8 mouse cellular contexts compared by ENCODE assay signal in the genomic region with DNA sequence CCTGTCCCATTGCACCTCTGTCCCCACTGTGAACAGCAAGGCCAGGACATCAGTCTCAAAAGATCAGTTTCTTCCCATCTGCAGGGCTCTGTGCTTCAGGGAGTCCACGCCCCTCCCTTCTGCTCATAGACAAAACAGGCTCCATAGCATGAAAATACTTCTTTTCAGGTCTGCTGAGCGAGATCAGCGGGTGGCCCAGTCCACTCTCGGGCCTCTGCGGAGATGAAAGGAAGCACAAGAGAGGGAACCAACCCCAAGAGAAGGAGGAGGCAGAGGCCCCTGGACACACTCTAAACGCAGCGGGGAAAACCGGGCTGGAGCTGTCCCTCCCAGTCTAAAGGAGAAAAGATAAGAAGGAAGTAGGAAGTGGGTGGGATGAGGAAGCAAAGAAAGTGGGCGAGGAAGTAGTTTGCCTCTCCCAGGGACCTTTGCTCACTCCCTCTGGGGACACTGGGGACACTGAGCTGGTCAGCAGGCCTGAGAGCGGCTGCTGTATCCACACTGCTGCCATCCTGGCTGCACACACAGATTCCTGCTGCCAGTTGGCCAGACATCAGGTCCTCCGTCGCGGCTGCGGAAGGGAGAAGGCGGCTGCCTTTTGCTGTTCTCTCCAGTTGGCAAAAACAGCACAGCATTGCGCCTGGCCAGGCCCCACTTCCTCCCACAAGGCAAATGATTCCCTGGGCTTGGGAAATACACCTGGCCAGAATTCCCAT.
DNase-seq lines count a peak whose midpoint lies in the region; ATAC-seq lines count a peak whose summit lies in the region.

No protein-coding gene starts in this region.

- peak; percentile 17 for DNase-seq in NIH3T3 (ENCODE audit: low read depth)
- DNase-seq in embryo, embryonic 10 days (ENCODE audit: low spot score) = peak; percentile 71
- peak; percentile 87 for DNase-seq in gastrocnemius, postnatal 14 days
- DNase-seq in layer of hippocampus, postnatal 36 days = peak; percentile 81 to 88
- DNase-seq in right cerebral cortex, adult 18-20 months = peak; percentile 86
- DNase-seq in thymus, postnatal 10 days (ENCODE audit: low spot score in 2 of 2) = no peak

- H3K9ac ChIP-seq in hindbrain, embryonic 15.5 days = 0 out of 2 replicates have a peak overlapping the region, but pooled peaks have one; percentile 6
- peak overlapping the region; percentile 48 for H3K9ac ChIP-seq in lung, embryonic 16.5 days (ENCODE audit: low read length)

- no peak overlapping the region for H3K4me3 ChIP-seq in hindbrain, embryonic 15.5 days
- no peak overlapping the region; the same call in 1 of the 2 replicates for H3K4me3 ChIP-seq in lung, embryonic 16.5 days (ENCODE audit: low read length)

- H3K36me3 ChIP-seq in hindbrain, embryonic 15.5 days = no peaks in the 10 kb centered on the region
- H3K36me3 ChIP-seq in lung, embryonic 16.5 days (ENCODE audit: control insufficient read depth, insufficient read depth, low read length) = no peaks in the 10 kb centered on the region

- peak overlapping the region; percentile 61 for H3K27ac ChIP-seq in hindbrain, embryonic 15.5 days (replicated peaks)
- peak overlapping the region; percentile 50 for H3K27ac ChIP-seq in lung, embryonic 16.5 days (ENCODE audit: low read length)

- H3K4me2 ChIP-seq in hindbrain, embryonic 15.5 days = peak overlapping the region; percentile 32
- peak overlapping the region; percentile 43 for H3K4me2 ChIP-seq in lung, embryonic 16.5 days (ENCODE audit: low read depth, low read length)

- H3K27me3 ChIP-seq in hindbrain, embryonic 15.5 days = peaks cover 10% of the 10 kb centered on the region
- H3K27me3 ChIP-seq in lung, embryonic 16.5 days (ENCODE audit: control insufficient read depth, insufficient read depth, low read depth, low read length) = no peaks in the 10 kb centered on the region

- peak; percentile 70 for ATAC-seq in hindbrain, embryonic 15.5 days (ENCODE audit: low FRiP score, low read depth)
- peak; percentile 75 for ATAC-seq in lung, embryonic 16.5 days (ENCODE audit: low read depth)

- WGBS in hindbrain, embryonic 15.5 days = 3% methylated on average over 16 of the region's 16 CpGs
- 10% methylated on average over 16 of the region's 16 CpGs for WGBS in lung, embryonic 16.5 days

- peaks cover 38% of the 10 kb centered on the region for H3K4me1 ChIP-seq in hindbrain, embryonic 15.5 days (replicated peaks)
- peaks cover 25% of the 10 kb centered on the region for H3K4me1 ChIP-seq in lung, embryonic 16.5 days (replicated peaks; ENCODE audit: control insufficient read depth, insufficient read depth, low read length)

- intact Hi-C loops in gastrocnemius, postnatal 14 days (cut with DNase I; ENCODE audit: low total_unique reads) = no loop called here

- no peaks in the 10 kb centered on the region for H3K9me3 ChIP-seq in hindbrain, embryonic 15.5 days
- no peaks in the 10 kb centered on the region for H3K9me3 ChIP-seq in lung, embryonic 16.5 days (ENCODE audit: control insufficient read depth, low read length)

Comparison
In these comparisons a context has a peak if more than half of its experiments do, and no peak if none do; other contexts are left out.
1. DNase-seq: peak in NIH3T3 (single experiment), embryo, embryonic 10 days (single experiment), gastrocnemius, postnatal 14 days (single experiment), layer of hippocampus, postnatal 36 days (2 of 2) and right cerebral cortex, adult 18-20 months (single experiment); none in thymus, postnatal 10 days (0 of 2).